Comparison of ENCODE assay signal across 8 mouse cellular contexts in the genomic region with DNA sequence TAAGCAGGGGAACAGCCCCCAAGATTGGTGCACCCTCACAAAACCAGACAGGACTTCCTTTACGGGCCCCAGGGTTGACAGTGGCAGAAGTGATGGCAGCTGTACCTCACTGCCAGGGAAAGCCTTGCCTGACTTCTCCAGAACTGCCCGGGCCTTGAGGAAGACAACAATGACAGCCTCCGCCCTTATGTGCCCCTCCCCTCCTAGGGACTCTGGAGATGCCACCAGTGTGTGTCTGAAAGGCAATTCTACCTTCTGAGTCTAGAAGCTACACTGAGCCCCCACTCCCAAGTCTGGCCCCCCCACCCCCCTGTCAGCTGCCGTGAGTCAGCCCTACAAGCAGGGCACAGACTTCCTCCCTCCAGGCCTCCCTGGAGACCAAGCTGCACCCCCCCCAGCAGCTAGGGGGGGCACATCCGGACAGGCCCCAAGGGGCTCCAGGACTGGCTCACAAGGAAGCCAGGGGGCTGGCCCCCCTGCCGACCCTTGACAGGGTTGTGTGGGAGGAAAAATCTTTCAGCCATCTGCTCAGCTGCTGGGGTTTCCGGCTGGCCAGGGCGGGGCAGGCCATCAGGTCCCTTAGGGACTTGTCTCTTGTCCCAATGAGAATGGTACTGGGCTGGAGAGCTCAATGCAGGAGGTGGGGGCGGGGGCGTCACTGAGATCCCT. TPM values are rescaled to one million over a fixed set of nuclear protein-coding genes. Genes with fewer than 3 reads are reported as not detected.
A peak's percentile ranks its signal among the peaks of the same experiment; 100 is the strongest.
DNase-seq lines count a peak whose midpoint lies in the region; ATAC-seq and TF ChIP-seq lines count a peak whose summit lies in the region.

No protein-coding gene starts in this region.

- no peaks in the 10 kb centered on the region; the same call in 1 of the 2 replicates for H3K36me3 ChIP-seq in forebrain, embryonic 10.5 days (replicated peaks)
- H3K36me3 ChIP-seq in forebrain, embryonic 12.5 days (replicated peaks) = no peaks in the 10 kb centered on the region
- no peaks in the 10 kb centered on the region for H3K36me3 ChIP-seq in hindbrain, embryonic 16.5 days (ENCODE audit: control insufficient read depth, insufficient read depth, low read length)
- H3K36me3 ChIP-seq in liver, embryonic 12.5 days = peaks cover 32% of the 10 kb centered on the region

- DNase-seq in forebrain, embryonic 10.5 days (ENCODE audit: extremely low spot score, low spot score) = no peak
- peak; percentile 41 for DNase-seq in retina, embryonic 14.5 days (ENCODE audit: low spot score)
- no peak for DNase-seq in urinary bladder, adult 2 months (ENCODE audit: low spot score)

- no peak for TF ChIP-seq POLR2A in embryonic fibroblast, embryonic 13.5 days (IDR thresholded peaks at IDR 0.05; ENCODE audit: low read depth, low read length)

- H3K9ac ChIP-seq in forebrain, embryonic 12.5 days = no peak overlapping the region
- H3K9ac ChIP-seq in hindbrain, embryonic 16.5 days (ENCODE audit: low read depth, low read length) = peak overlapping the region; percentile 29; the same call in 1 of the 2 replicates
- H3K9ac ChIP-seq in liver, embryonic 12.5 days = no peak overlapping the region

- peak overlapping the region; percentile 48 for H3K27ac ChIP-seq in forebrain, embryonic 10.5 days
- no peak overlapping the region for H3K27ac ChIP-seq in forebrain, embryonic 12.5 days
- peak overlapping the region; percentile 28 for H3K27ac ChIP-seq in embryonic fibroblast, embryonic 13.5 days (ENCODE audit: insufficient read depth, low read length)
- no peak overlapping the region for H3K27ac ChIP-seq in hindbrain, embryonic 16.5 days (ENCODE audit: low read depth, low read length)
- peak overlapping the region; percentile 45 for H3K27ac ChIP-seq in liver, embryonic 12.5 days

- H3K4me1 ChIP-seq in forebrain, embryonic 10.5 days = peaks cover 73% of the 10 kb centered on the region
- peaks cover 67% of the 10 kb centered on the region for H3K4me1 ChIP-seq in forebrain, embryonic 12.5 days
- H3K4me1 ChIP-seq in embryonic fibroblast, embryonic 13.5 days (ENCODE audit: control insufficient read depth, insufficient read depth, low read length) = peaks cover 14% of the 10 kb centered on the region
- peaks cover 31% of the 10 kb centered on the region for H3K4me1 ChIP-seq in hindbrain, embryonic 16.5 days (ENCODE audit: control insufficient read depth, insufficient read depth, low read depth, low read length)
- H3K4me1 ChIP-seq in liver, embryonic 12.5 days = peaks cover 83% of the 10 kb centered on the region

- ATAC-seq in forebrain, embryonic 12.5 days (ENCODE audit: low FRiP score) = no peak
- no peak for ATAC-seq in hindbrain, embryonic 16.5 days
- no peak for ATAC-seq in liver, embryonic 12.5 days
- no peak for ATAC-seq in frontal cortex, adult (ENCODE audit: low TSS enrichment)

- no peak overlapping the region for H3K4me2 ChIP-seq in forebrain, embryonic 12.5 days
- 0 out of 2 replicates have a peak overlapping the region, but pooled peaks have one; percentile 8 for H3K4me2 ChIP-seq in hindbrain, embryonic 16.5 days (ENCODE audit: low read length)
- H3K4me2 ChIP-seq in liver, embryonic 12.5 days = peak overlapping the region; percentile 97

- no peaks in the 10 kb centered on the region for H3K9me3 ChIP-seq in forebrain, embryonic 10.5 days
- no peaks in the 10 kb centered on the region for H3K9me3 ChIP-seq in forebrain, embryonic 12.5 days
- no peaks in the 10 kb centered on the region for H3K9me3 ChIP-seq in hindbrain, embryonic 16.5 days (ENCODE audit: control insufficient read depth, low read length)
- peaks cover 2% of the 10 kb centered on the region; the same call in 1 of the 2 replicates for H3K9me3 ChIP-seq in liver, embryonic 12.5 days (replicated peaks)

- peak overlapping the region; percentile 4; the same call in 1 of the 2 replicates for H3K4me3 ChIP-seq in forebrain, embryonic 10.5 days
- no peak overlapping the region for H3K4me3 ChIP-seq in forebrain, embryonic 12.5 days (replicated peaks)
- H3K4me3 ChIP-seq in embryonic fibroblast, embryonic 13.5 days (ENCODE audit: insufficient read depth, low read length) = peak overlapping the region; percentile 67
- no peak overlapping the region for H3K4me3 ChIP-seq in hindbrain, embryonic 16.5 days (ENCODE audit: low read length)
- H3K4me3 ChIP-seq in liver, embryonic 12.5 days = peak overlapping the region; percentile 79

- 57% methylated on average over 10 of the region's 10 CpGs for WGBS in forebrain, embryonic 10.5 days
- 63% methylated on average over 10 of the region's 10 CpGs for WGBS in forebrain, embryonic 12.5 days
- 48% methylated on average over 10 of the region's 10 CpGs for WGBS in hindbrain, embryonic 16.5 days
- WGBS in liver, embryonic 12.5 days (ENCODE audit: insufficient replicate concordance) = 16% methylated on average over 10 of the region's 10 CpGs

- H3K27me3 ChIP-seq in forebrain, embryonic 10.5 days (ENCODE audit: poor library complexity, severe bottlenecking) = peaks cover 88% of the 10 kb centered on the region
- peaks cover 72% of the 10 kb centered on the region for H3K27me3 ChIP-seq in forebrain, embryonic 12.5 days
- peaks cover 9% of the 10 kb centered on the region for H3K27me3 ChIP-seq in hindbrain, embryonic 16.5 days (replicated peaks; ENCODE audit: control insufficient read depth, insufficient read depth, low read length)
- peaks cover 6% of the 10 kb centered on the region for H3K27me3 ChIP-seq in liver, embryonic 12.5 days (replicated peaks)

- no peak for TF ChIP-seq CTCF in embryonic fibroblast, embryonic 13.5 days (IDR thresholded peaks at IDR 0.05; ENCODE audit: borderline replicate concordance, insufficient read depth, low read length)

RNA-seq across cellular contexts. Expression of a gene that starts 3.7 kb away (rescaled TPM):
- 5.4 and 5.5 TPM in 2 replicates for polyA plus RNA-seq in forebrain, embryonic 10.5 days (2016; fragmentation: Nextera tagmentation; extraction: Ambion mirVana)
- 7.1 and 7.4 TPM in 2 replicates for polyA plus RNA-seq in forebrain, embryonic 12.5 days (2016; fragmentation: Nextera tagmentation; extraction: Ambion mirVana)
- polyA plus RNA-seq in embryonic fibroblast, embryonic 13.5 days (2011; ENCODE audit: insufficient read length, low read depth, missing spikeins) = 21.1 and 23.6 TPM in 2 replicates
- polyA plus RNA-seq in hindbrain, embryonic 16.5 days (2015; fragmentation: Nextera tagmentation; extraction: Ambion mirVana) = 5.2 and 6.9 TPM in 2 replicates
- polyA plus RNA-seq in liver, embryonic 12.5 days (2016; fragmentation: Nextera tagmentation; extraction: Ambion mirVana) = 13.0 TPM in 2 replicates
- 22.2 and 25.8 TPM in 2 replicates for polyA plus RNA-seq in urinary bladder, adult 2 months (2012; rRNA removed)

RNA-seq across cellular contexts. Expression of a gene that starts 15.1 kb away (rescaled TPM):
- 45.3 and 47.8 TPM in 2 replicates for polyA plus RNA-seq in forebrain, embryonic 10.5 days (2016; fragmentation: Nextera tagmentation; extraction: Ambion mirVana)
- 44.6 and 48.1 TPM in 2 replicates for polyA plus RNA-seq in forebrain, embryonic 12.5 days (2016; fragmentation: Nextera tagmentation; extraction: Ambion mirVana)
- 4.8 and 6.4 TPM in 2 replicates for polyA plus RNA-seq in embryonic fibroblast, embryonic 13.5 days (2011; ENCODE audit: insufficient read length, low read depth, missing spikeins)
- 34.1 and 39.5 TPM in 2 replicates for polyA plus RNA-seq in hindbrain, embryonic 16.5 days (2015; fragmentation: Nextera tagmentation; extraction: Ambion mirVana)
- polyA plus RNA-seq in liver, embryonic 12.5 days (2016; fragmentation: Nextera tagmentation; extraction: Ambion mirVana) = 6.6 and 7.3 TPM in 2 replicates
- polyA plus RNA-seq in urinary bladder, adult 2 months (2012; rRNA removed) = 11.3 and 12.2 TPM in 2 replicates

Comparison
In these comparisons a context has a peak if more than half of its experiments do, and no peak if none do; other contexts are left out.
1. H3K27ac ChIP-seq: peak in forebrain, embryonic 10.5 days (single experiment), embryonic fibroblast, embryonic 13.5 days (single experiment) and liver, embryonic 12.5 days (single experiment); none in forebrain, embryonic 12.5 days (single experiment) and hindbrain, embryonic 16.5 days (single experiment).
2. H3K4me3 ChIP-seq: peak in forebrain, embryonic 10.5 days (single experiment), embryonic fibroblast, embryonic 13.5 days (single experiment) and liver, embryonic 12.5 days (single experiment); none in forebrain, embryonic 12.5 days (single experiment) and hindbrain, embryonic 16.5 days (single experiment).